Mouse (Mus musculus) MEL (cell line): Measurements from ENCODE around the gene Tubb4a. TPM values are rescaled to one million over a fixed set of nuclear protein-coding genes. Genes with fewer than 3 reads are reported as not detected.
A peak's percentile ranks its signal among the peaks of the same experiment; 100 is the strongest.

Experiments
- DNase-seq: peaks from one replicate; pipeline ENCODE4 v3.0.0; 2011; ENCODE audit warnings: low read depth, low spot score
- H3K27ac ChIP-seq: 2 replicates; pipeline ENCODE4 v1.5.1; 2012; ENCODE audit warnings: low read depth, mild to moderate bottlenecking, control low read depth, low read length, moderate library complexity; ENCODE audit not compliant: control insufficient read depth
- H3K27me3 ChIP-seq, 2 experiments: fragments of 150-350 bp in 1 of 2; sonication (generic) in 1 of 2; 2 replicates each; pipeline ENCODE4 v1.6.1; 2012; ENCODE audit warnings: low read length in 2 of 2, mild to moderate bottlenecking in 2 of 2, improper control_type of control experiment in 1 of 2, moderate library complexity in 1 of 2; ENCODE audit not compliant: insufficient read depth in 2 of 2, control insufficient read depth in 1 of 2
- H3K36me3 ChIP-seq, 2 experiments: 2 replicates each; pipeline ENCODE4 v1.6.1; 2012 to 2014; ENCODE audit warnings: low read length in 2 of 2, improper control_type of control experiment in 1 of 2, inconsistent platforms in 1 of 2, mild to moderate bottlenecking in 1 of 2; ENCODE audit not compliant: insufficient read depth in 2 of 2, control insufficient read depth in 1 of 2
- H3K4me1 ChIP-seq, 2 experiments: fragments of 150-350 bp in 1 of 2; sonication (generic) in 1 of 2; 2 replicates each; pipeline ENCODE4 v1.6.1; 2012; ENCODE audit warnings: low read length in 2 of 2, improper control_type of control experiment in 1 of 2, mild to moderate bottlenecking in 1 of 2; ENCODE audit not compliant: insufficient read depth in 2 of 2, control insufficient read depth in 1 of 2
- H3K4me3 ChIP-seq, 2 experiments: fragments of 150-350 bp in 1 of 2; sonication (generic) in 1 of 2; 2 replicates each; pipeline ENCODE4 v1.5.1; 2012; ENCODE audit warnings: low read depth in 2 of 2, low read length in 2 of 2, mild to moderate bottlenecking in 2 of 2, moderate library complexity in 2 of 2, control low read depth in 1 of 2, improper control_type of control experiment in 1 of 2; ENCODE audit not compliant: control insufficient read depth in 1 of 2, insufficient read depth in 1 of 2
- H3K79me2 ChIP-seq: 2 replicates; pipeline ENCODE4 v1.6.1; 2012; ENCODE audit warnings: mild to moderate bottlenecking, low read length, moderate library complexity; ENCODE audit not compliant: control insufficient read depth, poor library complexity, insufficient read depth
- H3K9ac ChIP-seq: 2 replicates; pipeline ENCODE4 v1.6.1; 2012; ENCODE audit warnings: low read depth, mild to moderate bottlenecking, control low read depth, low read length, moderate library complexity; ENCODE audit not compliant: control insufficient read depth, poor library complexity, severe bottlenecking
- H3K9me3 ChIP-seq: fragments of 150-350 bp; sonication (generic); replicated peaks from 2 replicates; pipeline ENCODE4 v1.6.1; 2012; ENCODE audit warnings: mild to moderate bottlenecking, low read length, improper control_type of control experiment, moderate library complexity; ENCODE audit not compliant: insufficient read depth
- BHLHE40 ChIP-seq: IDR thresholded peaks from 2 replicates; pipeline ENCODE4 v1.6.1; 2012; ENCODE audit warnings: low read depth, mild to moderate bottlenecking, inconsistent platforms, low read length, improper control_type of control experiment, borderline replicate concordance
- CHD2 ChIP-seq: IDR thresholded peaks from 2 replicates; pipeline ENCODE4 v1.6.1; 2011; ENCODE audit warnings: low read length, improper control_type of control experiment
- CTCF ChIP-seq, 3 experiments: IDR thresholded peaks in 2 of 3; conservative IDR thresholded peaks in 1 of 3; 2 replicates each; pipeline ENCODE4 v1.5.1; 2011 to 2012; ENCODE audit warnings: low read length in 3 of 3, low read depth in 2 of 3, mild to moderate bottlenecking in 2 of 3, improper control_type of control experiment in 1 of 3, inconsistent platforms in 1 of 3, mixed read lengths in 1 of 3, moderate library complexity in 1 of 3; ENCODE audit not compliant: control insufficient read depth in 1 of 3, insufficient read depth in 1 of 3, poor library complexity in 1 of 3, severe bottlenecking in 1 of 3
- E2F4 ChIP-seq: IDR thresholded peaks from 2 replicates; pipeline ENCODE4 v1.6.1; 2011; ENCODE audit warnings: low read depth, low read length, improper control_type of control experiment, borderline replicate concordance
- GABPA ChIP-seq: IDR thresholded peaks from 2 replicates; pipeline ENCODE4 v1.6.1; 2012; ENCODE audit warnings: low read depth, mild to moderate bottlenecking, inconsistent platforms, low read length, improper control_type of control experiment, moderate library complexity
- GATA1 ChIP-seq: IDR thresholded peaks from 2 replicates; pipeline ENCODE4 v1.6.1; 2011; ENCODE audit warnings: low read depth, low read length, improper control_type of control experiment
- MAX ChIP-seq: IDR thresholded peaks from 2 replicates; pipeline ENCODE4 v1.6.1; 2011; ENCODE audit warnings: low read length, improper control_type of control experiment
- MAZ ChIP-seq: IDR thresholded peaks from 2 replicates; pipeline ENCODE4 v1.6.1; 2012; ENCODE audit warnings: low read depth, mild to moderate bottlenecking, inconsistent platforms, low read length, improper control_type of control experiment
- POLR2A ChIP-seq, 2 experiments: IDR thresholded peaks; 2 replicates each; pipeline ENCODE4 v1.6.1; 2011 to 2012; ENCODE audit warnings: low read length in 2 of 2, mild to moderate bottlenecking in 2 of 2, control low read depth in 1 of 2, improper control_type of control experiment in 1 of 2, low read depth in 1 of 2, moderate library complexity in 1 of 2; ENCODE audit not compliant: control insufficient read depth in 1 of 2, insufficient read depth in 1 of 2, poor library complexity in 1 of 2
- POLR2AphosphoS5 ChIP-seq: IDR thresholded peaks from 2 replicates; pipeline ENCODE4 v1.6.1; 2012; ENCODE audit warnings: low read depth, borderline replicate concordance, mild to moderate bottlenecking, inconsistent platforms, low read length, moderate library complexity, mixed read lengths
- RAD21 ChIP-seq: IDR thresholded peaks from 2 replicates; pipeline ENCODE4 v1.6.1; 2011; ENCODE audit warnings: mild to moderate bottlenecking, low read depth, low read length, improper control_type of control experiment
- SMC3 ChIP-seq: IDR thresholded peaks from 2 replicates; pipeline ENCODE4 v1.6.1; 2011; ENCODE audit warnings: low read depth, low read length, improper control_type of control experiment
- USF2 ChIP-seq, 2 experiments: IDR thresholded peaks; 2 replicates each; pipeline ENCODE4 v1.6.1; 2011 to 2012; ENCODE audit warnings: improper control_type of control experiment in 2 of 2, low read length in 2 of 2, borderline replicate concordance in 1 of 2, inconsistent platforms in 1 of 2, low read depth in 1 of 2, mild to moderate bottlenecking in 1 of 2; ENCODE audit not compliant: insufficient read depth in 1 of 2
- ZC3H11A ChIP-seq: IDR thresholded peaks from 2 replicates; pipeline ENCODE4 v1.6.1; 2012; ENCODE audit warnings: low read depth, mild to moderate bottlenecking, inconsistent platforms, low read length, improper control_type of control experiment
- ZKSCAN1 ChIP-seq: IDR thresholded peaks from 2 replicates; pipeline ENCODE4 v1.6.1; 2012; ENCODE audit warnings: low read depth, mild to moderate bottlenecking, inconsistent platforms, low read length, improper control_type of control experiment, moderate library complexity
- polyA plus RNA-seq, 2 experiments: library from polyadenylated mRNA; stranded (reverse) in 1 of 2; unstranded in 1 of 2; fragments of >175 nt in 1 of 2; fragments of >200 nt in 1 of 2; gene quantifications; 2 replicates each; pipeline versions ENCODE4 v1.2.1 to v1.2.4; 2012; ENCODE audit warnings: low replicate concordance in 2 of 2, low read depth in 1 of 2; ENCODE audit not compliant: insufficient read length in 2 of 2, insufficient read depth in 1 of 2, missing spikeins in 1 of 2
- total RNA-seq: library from RNA; depleted of rRNA; stranded (reverse); fragments of 300-350 nt; gene quantifications from 2 replicates; pipeline ENCODE4 v1.2.3, GENCODE M21; 2012

Tubb4a gene
- total and polyA plus RNA-seq, 3 experiments: 0.35 to 6.4 TPM; not detected in 1

GRCm38 (mm10) chr17:57098321-57098720 lies 10.7 kb upstream of the Tubb4a start:
- H3K36me3 ChIP-seq: no peaks in the 10 kb centered on the region
- H3K9ac ChIP-seq: no peak overlapping the region
- H3K79me2 ChIP-seq: no peaks in the 10 kb centered on the region
- H3K27me3 ChIP-seq: no peaks in the 10 kb centered on the region
- no peak for DNase-seq
- no peak overlapping the region for H3K4me3 ChIP-seq
- no peak overlapping the region for H3K27ac ChIP-seq
- peaks cover 0 to 4% of the 10 kb centered on the region in 2 experiments; a peak in 1 of 4 replicates for H3K4me1 ChIP-seq
- TF ChIP-seq MAX (no peak), POLR2AphosphoS5 (no peak), USF2 (IDR thresholded peaks at IDR 0.05; ENCODE audit: borderline replicate concordance in 1 of 2, insufficient read depth in 1 of 2, low read depth in 1 of 2, low read length in 2 of 2) (no peak), BHLHE40 (no peak), GABPA (no peak), ZC3H11A (no peak), POLR2A (IDR thresholded peaks at IDR 0.05; ENCODE audit: control insufficient read depth in 1 of 2, insufficient read depth in 1 of 2, low read depth in 1 of 2, low read length in 2 of 2, poor library complexity in 1 of 2) (no peak), ZKSCAN1 (no peak), GATA1 (no peak), CHD2 (no peak), MAZ (no peak)
- TF ChIP-seq, all 39 proteins: peak for 0
- H3K9me3 ChIP-seq: no peaks in the 10 kb centered on the region

GRCm38 (mm10) chr17:57096623-57096920 lies 9.0 kb upstream of the Tubb4a start:
- Histone ChIP-seq H3K27me3 (no peaks in the 10 kb centered on the region), H3K79me2 (no peaks in the 10 kb centered on the region), H3K27ac (no peak overlapping the region), H3K9ac (no peak overlapping the region), H3K9me3 (no peaks in the 10 kb centered on the region), H3K4me1 (peaks cover 0 to 4% of the 10 kb centered on the region in 2 experiments; a peak in 1 of 4 replicates), H3K36me3 (no peaks in the 10 kb centered on the region), H3K4me3 (no peak overlapping the region)
- peak; percentile 86 to 98 (median 94) for TF ChIP-seq CTCF (IDR thresholded peaks at IDR 0.05 in 2 of 3, conservative IDR thresholded peaks at IDR 0.05 in 1 of 3; ENCODE audit: control insufficient read depth in 1 of 3, insufficient read depth in 1 of 3, low read depth in 2 of 3, low read length in 3 of 3, poor library complexity in 1 of 3, severe bottlenecking in 1 of 3)
- TF ChIP-seq MAZ: 0 out of 2 replicates have a peak, but pooled peaks have one; percentile 55
- TF ChIP-seq E2F4: no peak
- peak; percentile 98 for TF ChIP-seq ZC3H11A
- TF ChIP-seq SMC3: peak; percentile 99
- peak; percentile 98 for TF ChIP-seq RAD21
- peak; percentile 82 for DNase-seq
